17 mouse cellular contexts compared by ENCODE assay signal in genomic region chr14:97446793-97447192, GRCm38 (mm10).
A peak's percentile ranks its signal among the peaks of the same experiment; 100 is the strongest.
DNase-seq lines count a peak whose midpoint lies in the region; ATAC-seq and TF ChIP-seq lines count a peak whose summit lies in the region.
"Had no signal": no experiment of that assay in that cellular context is flagged by ENCODE, and none has a peak within 500 bp of the region (broad histone marks: within the 10 kb centered on the region; RNA-seq: fewer than 3 reads in every experiment).

No protein-coding gene starts in this region.

- H3K9ac ChIP-seq in MEL (ENCODE audit: control insufficient read depth, low read depth, low read length, poor library complexity, severe bottlenecking), result no peak overlapping the region
- H3K9ac ChIP-seq: liver, embryonic 14.5 days; neural tube, embryonic 15.5 days had no signal

- H3K4me3 ChIP-seq in layer of hippocampus, adult 2 months, result no peak overlapping the region
- no peak overlapping the region for H3K4me3 ChIP-seq in MEL (ENCODE audit: control insufficient read depth in 1 of 2, insufficient read depth in 1 of 2, low read depth in 2 of 2, low read length in 2 of 2)
- H3K4me3 ChIP-seq: heart, adult 2 months; left cerebral cortex, adult 2 months; neural tube, embryonic 15.5 days had no signal

- no peaks in the 10 kb centered on the region for H3K9me3 ChIP-seq in MEL (replicated peaks; ENCODE audit: insufficient read depth, low read length)
- H3K9me3 ChIP-seq: neural tube, embryonic 15.5 days had no signal

- H3K27me3 ChIP-seq in MEL (ENCODE audit: control insufficient read depth in 1 of 2, insufficient read depth in 2 of 2, low read length in 2 of 2), result no peaks in the 10 kb centered on the region
- H3K27me3 ChIP-seq: neural tube, embryonic 15.5 days had no signal

- no peak for TF ChIP-seq POLR2A in MEL (IDR thresholded peaks at IDR 0.05; ENCODE audit: control insufficient read depth in 1 of 2, insufficient read depth in 1 of 2, low read depth in 1 of 2, low read length in 2 of 2, poor library complexity in 1 of 2)

- no peaks in the 10 kb centered on the region for H3K4me1 ChIP-seq in MEL (ENCODE audit: control insufficient read depth in 1 of 2, insufficient read depth in 2 of 2, low read length in 2 of 2)
- H3K4me1 ChIP-seq: neural tube, embryonic 15.5 days had no signal

- TF ChIP-seq CTCF in layer of hippocampus, adult 2 months (conservative IDR thresholded peaks at IDR 0.05), result peak; percentile 36
- TF ChIP-seq CTCF in MEL (IDR thresholded peaks at IDR 0.05 in 2 of 3, conservative IDR thresholded peaks at IDR 0.05 in 1 of 3; ENCODE audit: control insufficient read depth in 1 of 3, insufficient read depth in 1 of 3, low read depth in 2 of 3, low read length in 3 of 3, poor library complexity in 1 of 3, severe bottlenecking in 1 of 3), result peak; percentile 18 to 49 (median 32); a peak in 4 of 6 replicates

- H3K79me2 ChIP-seq in MEL (ENCODE audit: control insufficient read depth, insufficient read depth, low read length, poor library complexity), result no peaks in the 10 kb centered on the region

- peak; percentile 76 for ATAC-seq in granulocyte monocyte progenitor cell, adult 5-6 weeks (replicated peaks; ENCODE audit: poor library complexity, severe bottlenecking)
- no peak; the same call in 1 of the 2 replicates for ATAC-seq in erythroblast, adult 5-6 weeks (replicated peaks; ENCODE audit: low FRiP score, poor library complexity, severe bottlenecking)
- ATAC-seq: forebrain, embryonic 16.5 days had no signal

- H3K27ac ChIP-seq in layer of hippocampus, adult 2 months, result no peak overlapping the region
- no peak overlapping the region for H3K27ac ChIP-seq in MEL (ENCODE audit: control insufficient read depth, low read depth, low read length)
- H3K27ac ChIP-seq: heart, adult 2 months; left cerebral cortex, adult 2 months; liver, embryonic 14.5 days; neural tube, embryonic 15.5 days had no signal

- peak; percentile 42 for TF ChIP-seq RAD21 in MEL (IDR thresholded peaks at IDR 0.05; ENCODE audit: low read depth, low read length)

- DNase-seq in embryo, embryonic 10 days (ENCODE audit: low spot score), result peak; percentile 38
- no peak for DNase-seq in embryo, embryonic 9.5 days (ENCODE audit: extremely low spot score)
- DNase-seq in layer of hippocampus, adult 2 months (ENCODE audit: low spot score in 2 of 2), result no peak
- no peak for DNase-seq in layer of hippocampus, postnatal 14 days (ENCODE audit: low spot score in 2 of 2)
- DNase-seq in MEL (ENCODE audit: low read depth, low spot score), result peak; percentile 45
- no peak for DNase-seq in gastrocnemius, postnatal 14 days
- DNase-seq: adrenal gland, postnatal 10 days; cerebellum, postnatal 36 days; heart, adult 2 months; lung, postnatal 4 days; thymus, postnatal 36 days had no signal

- intact Hi-C loops in gastrocnemius, postnatal 14 days (cut with DNase I; ENCODE audit: low total_unique reads), result no loop called here

- no peaks in the 10 kb centered on the region for H3K36me3 ChIP-seq in MEL (ENCODE audit: control insufficient read depth in 1 of 2, insufficient read depth in 2 of 2, low read length in 2 of 2)
- H3K36me3 ChIP-seq: neural tube, embryonic 15.5 days had no signal

- TF ChIP-seq EP300 in MEL (IDR thresholded peaks at IDR 0.05; ENCODE audit: low read depth in 1 of 2, low read length in 2 of 2), result no peak

TF ChIP-seq in MEL, 35 proteins besides CTCF, POLR2A, EP300 and RAD21:
- TF ChIP-seq SMC3 (IDR thresholded peaks at IDR 0.05; ENCODE audit: low read depth, low read length) (peak; percentile 70), JUND (IDR thresholded peaks at IDR 0.05; ENCODE audit: low read depth, low read length) (no peak)

Comparison
In these comparisons a context has a peak if more than half of its experiments do, and no peak if none do; other contexts are left out.
1. DNase-seq: peak in embryo, embryonic 10 days (single experiment) and MEL (single experiment); none in embryo, embryonic 9.5 days (single experiment), layer of hippocampus, adult 2 months (0 of 2), layer of hippocampus, postnatal 14 days (0 of 2) and gastrocnemius, postnatal 14 days (single experiment).